Mouse (Mus musculus): ENCODE results near the gene Ing4. TPM values are rescaled to one million over a fixed set of nuclear protein-coding genes. Genes with fewer than 3 reads are reported as not detected.
A peak's percentile ranks its signal among the peaks of the same experiment; 100 is the strongest.
"Not testable (repeated sequence)": the region's sequence is repeated elsewhere in the genome, so short reads cannot be mapped to it uniquely, and the experiment has no call there.

The Ing4 gene
- polyA plus RNA-seq, 1 experiment from 2014 or later: 77.6 TPM

GRCm38 (mm10) chr6:125003706-125004105 is 35.9 kb upstream of the Ing4 start:
- no peak for TF ChIP-seq CTCF (IDR thresholded peaks at IDR 0.05)
- DNase-seq (ENCODE audit: low read depth, low spot score) (no peak), ATAC-seq (no peak)
- H3K27me3 ChIP-seq: no peaks in the 10 kb centered on the region
- in situ Hi-C loops (cut with MboI; ENCODE audit: low pct_unique_long_range_greater_than_20kb): no loop called here
- ChIA-PET POLR2A (no interaction called here), CTCF (interaction anchor here (1.2 kb wide), 1 partner anchor 37 kb away, joined by 3 read pairs; no protein-coding TSS in a partner anchor)

- ATAC-seq (no peak), DNase-seq (ENCODE audit: low read depth, low spot score) (no peak)
- POLR2A ChIA-PET: no interaction called here
- no peak for TF ChIP-seq CTCF (IDR thresholded peaks at IDR 0.05)
- in situ Hi-C loops (cut with MboI; ENCODE audit: low pct_unique_long_range_greater_than_20kb): no loop called here
- CTCF ChIA-PET: interaction anchor here (1.0 to 2.1 kb wide), 3 partner anchors 9 to 101 kb away, joined by 3 to 7 read pairs (median 6); partner anchors contain the start of genes Mlf2 and Pianp
- H3K27me3 ChIP-seq: no peaks in the 10 kb centered on the region
These were observed 34.5 kb upstream of the Ing4 start for GRCm38 (mm10) chr6:125005086-125005485.

- ChIA-PET POLR2A (interaction anchor here (0.5 to 1.7 kb wide), 6 partner anchors 8 to 61 kb away, joined by 3 to 4 read pairs (median 3); partner anchors contain the start of gene Pianp), CTCF (interaction anchor here (0.9 to 2.4 kb wide), 8 partner anchors 13 to 148 kb away, joined by 3 to 8 read pairs (median 4); partner anchors contain the start of gene Mlf2)
- TF ChIP-seq CTCF (IDR thresholded peaks at IDR 0.05): no peak
- in situ Hi-C loops (cut with MboI; ENCODE audit: low pct_unique_long_range_greater_than_20kb): no loop called here
- no peaks in the 10 kb centered on the region for H3K27me3 ChIP-seq
- DNase-seq (ENCODE audit: low read depth, low spot score) (no peak), ATAC-seq (no peak)
These were observed 31.5 kb upstream of the Ing4 start for GRCm38 (mm10) chr6:125008060-125008459.

- no peak for TF ChIP-seq CTCF (IDR thresholded peaks at IDR 0.05)
- CTCF ChIA-PET: interaction anchor here (0.9 to 2.4 kb wide), 6 partner anchors 15 to 149 kb away, joined by 3 to 8 read pairs (median 5); partner anchors contain the start of gene Mlf2
- peak; percentile 90 for ATAC-seq
- POLR2A ChIA-PET: interaction anchor here (0.5 to 1.7 kb wide), 6 partner anchors 9 to 62 kb away, joined by 3 to 4 read pairs (median 3); partner anchors contain the start of gene Pianp
- in situ Hi-C loops (cut with MboI; ENCODE audit: low pct_unique_long_range_greater_than_20kb): no loop called here
- H3K27me3 ChIP-seq: no peaks in the 10 kb centered on the region
- peak; percentile 93 for DNase-seq (ENCODE audit: low read depth, low spot score)
These were observed 30.9 kb upstream of the Ing4 start for GRCm38 (mm10) chr6:125008586-125009128.

GRCm38 (mm10) chr6:125009129-125009180 is 30.6 kb upstream of the Ing4 start, which contains the start of gene Zfp384:
TSS of gene Zfp384 (plus strand) at chr6:125009145.
- TF ChIP-seq CTCF (IDR thresholded peaks at IDR 0.05): no peak
- CTCF ChIA-PET: no interaction called here
- in situ Hi-C loops (cut with MboI; ENCODE audit: low pct_unique_long_range_greater_than_20kb): no loop called here
- ATAC-seq (no peak), DNase-seq (ENCODE audit: low read depth, low spot score) (no peak)
- no peaks in the 10 kb centered on the region for H3K27me3 ChIP-seq
- POLR2A ChIA-PET: interaction anchor here (0.9 to 1.7 kb wide), 2 partner anchors 9 to 30 kb away, joined by 3 to 4 read pairs; no protein-coding TSS in a partner anchor

- in situ Hi-C loops (cut with MboI; ENCODE audit: low pct_unique_long_range_greater_than_20kb): no loop called here
- TF ChIP-seq CTCF (IDR thresholded peaks at IDR 0.05): no peak
- no peaks in the 10 kb centered on the region for H3K27me3 ChIP-seq
- POLR2A ChIA-PET: interaction anchor here (0.6 to 1.7 kb wide), 3 partner anchors 25 to 146 kb away, joined by 3 to 4 read pairs (median 4); partner anchors contain the start of gene Gpr162
- CTCF ChIA-PET: no interaction called here
- ATAC-seq (peak; percentile 61), DNase-seq (ENCODE audit: low read depth, low spot score) (peak; percentile 22)
These were observed 30.1 kb upstream of the Ing4 start for GRCm38 (mm10) chr6:125009181-125010073.

- no peak for TF ChIP-seq CTCF (IDR thresholded peaks at IDR 0.05)
- H3K27me3 ChIP-seq: no peaks in the 10 kb centered on the region
- POLR2A ChIA-PET: no interaction called here
- ATAC-seq: no peak
- CTCF ChIA-PET: interaction anchor here (0.9 kb wide), 1 partner anchor 12 kb away, joined by 3 read pairs; no protein-coding TSS in a partner anchor
- no peak for DNase-seq (ENCODE audit: low read depth, low spot score)
- in situ Hi-C loops (cut with MboI; ENCODE audit: low pct_unique_long_range_greater_than_20kb): no loop called here
These were observed 21.9 kb upstream of the Ing4 start for GRCm38 (mm10) chr6:125017682-125018081.

- POLR2A ChIA-PET: interaction anchor here (0.6 to 1.0 kb wide), 2 partner anchors 9 to 249 kb away, joined by 3 to 4 read pairs; no protein-coding TSS in a partner anchor
- peak; percentile 100 for TF ChIP-seq CTCF (IDR thresholded peaks at IDR 0.05)
- in situ Hi-C loops (cut with MboI; ENCODE audit: low pct_unique_long_range_greater_than_20kb); H3K27me3 ChIP-seq; ATAC-seq; DNase-seq (ENCODE audit: low read depth, low spot score): not testable (repeated sequence)
- CTCF ChIA-PET: interaction anchor here (0.7 to 1.7 kb wide), 13 partner anchors 8 to 171 kb away, joined by 3 to 8 read pairs (median 3); partner anchors contain the start of gene Ing4
These were observed 9.0 kb upstream of the Ing4 start for GRCm38 (mm10) chr6:125030532-125030931.

GRCm38 (mm10) chr6:125031604-125032003 is 8.0 kb upstream of the Ing4 start:
- ATAC-seq (no peak), DNase-seq (ENCODE audit: low read depth, low spot score) (no peak)
- in situ Hi-C loops (cut with MboI; ENCODE audit: low pct_unique_long_range_greater_than_20kb): no loop called here
- ChIA-PET POLR2A (no interaction called here), CTCF (no interaction called here)
- H3K27me3 ChIP-seq: no peaks in the 10 kb centered on the region
- no peak for TF ChIP-seq CTCF (IDR thresholded peaks at IDR 0.05)

GRCm38 (mm10) chr6:125038666-125039065 is 894 bp upstream of the Ing4 start:
- TF ChIP-seq CTCF (IDR thresholded peaks at IDR 0.05): no peak
- ATAC-seq: no peak
- in situ Hi-C loops (cut with MboI; ENCODE audit: low pct_unique_long_range_greater_than_20kb): no loop called here
- DNase-seq (ENCODE audit: low read depth, low spot score): no peak
- ChIA-PET POLR2A (interaction anchor here (0.7 to 1.5 kb wide), 5 partner anchors 18 to 102 kb away, joined by 3 to 5 read pairs (median 4); partner anchors contain the start of gene Zfp384), CTCF (interaction anchor here (0.8 to 1.9 kb wide), 5 partner anchors 8 to 135 kb away, joined by 3 to 6 read pairs (median 3); no protein-coding TSS in a partner anchor)
- no peaks in the 10 kb centered on the region for H3K27me3 ChIP-seq
